Mouse (Mus musculus) T-helper 1 cell (primary cell): ENCODE measurements at regions not wholly inside any gene's neighbourhood (a gene's known extent, or its start where the extent isn't known, plus 50 kb on each side); places are given as distances from the start of the nearest gene placed in this dataset.

Source experiments
- in situ Hi-C: fragments of 300-600 bp; cut with MboI, MseI; formaldehyde crosslinking; loops from one replicate; pipeline ENCODE4 v1.15.1; 2025; ENCODE audit warnings: high pct_unique_total_duplicates

- in situ Hi-C loops: no loop called here
Observed at GRCm38 (mm10) chr12:77952492-77952891, 241.6 kb upstream of the Gm6657 start.

DNA sequence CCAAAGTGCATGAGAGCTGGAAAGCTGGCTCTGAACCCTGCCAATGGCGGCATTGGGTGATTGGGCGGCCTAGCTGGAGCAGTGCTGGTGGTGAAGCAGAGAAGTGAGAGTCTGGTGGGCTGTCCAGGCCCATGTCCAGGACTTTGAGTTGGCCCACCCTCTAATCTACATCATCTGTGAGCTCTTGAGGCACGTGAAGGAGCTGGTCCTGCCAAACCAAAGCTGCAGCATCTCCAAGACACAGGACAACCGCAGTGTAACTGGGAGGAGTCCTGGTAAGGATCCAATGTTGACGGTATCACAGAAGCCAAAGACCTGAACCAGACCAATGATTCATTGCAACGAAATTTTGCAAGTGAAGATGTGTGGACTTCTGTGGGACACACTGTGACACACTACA is 231.4 kb upstream of the Gm6657 start:
- in situ Hi-C loops: no loop called here

DNA sequence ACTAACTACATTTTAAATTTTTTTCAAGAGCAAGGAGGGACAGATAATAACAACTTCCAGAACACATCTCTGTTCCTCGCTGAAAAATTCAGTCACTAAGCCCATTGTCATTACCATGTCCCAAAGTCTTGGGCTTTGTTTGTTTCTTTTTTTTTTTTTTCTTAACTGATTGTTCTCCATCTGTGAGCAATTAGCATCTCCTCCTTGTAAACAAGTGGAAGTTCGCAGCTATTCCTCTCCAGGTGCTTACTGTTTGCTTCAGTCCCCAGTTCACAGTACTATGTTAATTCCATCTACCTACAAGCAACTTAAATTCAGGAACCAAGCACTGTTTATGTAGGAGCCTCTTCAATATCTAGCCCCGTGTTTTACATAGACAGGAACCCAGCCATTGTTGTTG is 225.5 kb upstream of the Gm6657 start:
- in situ Hi-C loops: no loop called here

DNA sequence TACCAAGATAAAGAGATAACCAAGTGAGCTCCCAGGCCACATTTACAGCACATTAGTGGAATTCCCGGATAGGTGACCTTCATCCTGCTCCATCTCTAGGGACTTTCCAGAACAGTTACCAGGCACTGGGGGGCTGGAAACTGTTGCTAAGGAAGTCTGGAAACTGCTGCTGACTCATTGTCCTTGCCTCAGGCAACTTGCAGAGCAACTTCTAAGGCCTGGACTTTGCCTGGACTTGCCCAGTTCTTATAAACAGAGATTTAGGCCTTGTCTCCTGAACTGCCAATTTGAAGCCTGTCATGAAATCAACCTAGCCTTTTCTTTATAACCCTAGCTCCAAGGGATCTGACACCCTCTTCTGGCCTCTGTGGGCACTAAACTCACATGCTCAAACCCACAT is 224.0 kb upstream of the Gm6657 start:
- in situ Hi-C loops: no loop called here

DNA sequence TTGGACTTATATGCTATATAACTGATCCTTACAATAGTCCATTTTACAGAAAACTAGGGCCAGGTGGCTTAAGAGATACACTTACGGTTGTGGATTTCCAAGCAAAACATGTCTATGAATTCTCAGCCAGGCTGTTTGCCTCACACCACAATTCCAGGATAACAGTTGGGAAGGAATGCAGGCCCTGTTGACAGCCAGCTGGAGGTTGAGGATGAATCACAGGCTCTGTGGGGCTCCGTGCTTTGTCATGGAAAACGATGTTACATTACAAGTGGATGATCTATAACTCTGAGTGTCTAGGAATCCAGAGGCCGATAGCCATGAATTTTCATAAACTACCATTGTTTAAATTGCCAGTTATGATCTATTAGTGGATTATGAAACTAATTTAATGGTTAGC is 221.9 kb upstream of the Gm6657 start:
- in situ Hi-C loops: no loop called here

DNA sequence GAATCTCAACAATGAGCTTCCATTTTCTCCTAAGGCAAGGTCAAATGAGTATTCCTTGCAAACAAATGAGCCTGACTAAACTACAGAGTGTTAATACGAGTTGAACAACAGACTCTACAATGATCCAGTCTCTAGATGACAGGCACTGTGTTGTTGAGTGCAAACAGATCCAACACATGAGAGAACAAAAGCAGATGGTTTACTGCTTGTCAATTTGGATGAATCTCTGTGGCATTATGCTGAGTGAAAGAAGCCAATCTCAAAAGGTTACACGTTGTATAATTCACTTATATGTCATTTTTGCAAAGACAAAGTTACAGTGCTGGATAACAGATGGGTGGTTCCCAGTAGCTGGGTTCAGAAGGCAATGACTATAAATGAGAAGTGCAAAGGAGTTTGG is 217.1 kb upstream of the Gm6657 start:
- in situ Hi-C loops: no loop called here

DNA sequence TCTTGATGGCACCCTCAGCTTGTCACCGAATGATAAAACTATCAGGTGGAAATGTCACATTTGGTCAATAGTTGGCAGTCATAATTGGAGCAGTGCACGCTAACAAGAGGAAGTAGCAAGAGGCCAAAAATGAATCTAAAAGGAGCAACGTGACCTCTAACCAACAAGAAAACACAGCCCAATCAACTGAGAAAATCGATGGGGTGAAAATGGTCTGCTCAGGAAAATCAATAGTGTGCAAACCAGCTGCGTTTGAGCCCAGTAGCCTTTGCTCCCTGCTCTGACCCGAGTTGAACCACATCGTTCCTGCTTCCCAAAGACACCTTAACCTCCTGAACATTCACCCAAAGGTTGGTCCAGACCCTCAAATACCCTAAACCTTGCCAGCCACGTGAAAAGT is 207.3 kb upstream of the Gm6657 start:
- in situ Hi-C loops: no loop called here

DNA sequence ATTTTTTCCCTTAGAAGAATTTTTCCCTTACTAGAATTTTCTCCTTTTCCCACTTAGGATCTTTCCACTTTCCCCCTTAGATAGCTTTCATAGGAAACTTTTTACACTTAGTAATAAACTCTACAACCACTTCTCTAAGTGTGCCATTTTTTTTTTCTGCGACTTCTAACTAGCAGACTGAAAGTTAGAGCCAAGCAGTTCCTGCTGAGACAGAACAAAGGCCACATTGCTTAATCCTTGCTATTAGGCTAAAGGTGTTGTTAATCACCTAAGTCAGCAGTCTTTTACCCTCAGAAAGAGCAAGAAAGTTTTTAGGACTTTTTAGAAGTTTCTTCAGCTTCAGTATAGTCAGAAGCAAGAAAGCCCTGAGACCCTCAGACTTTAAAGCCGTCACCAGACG is 204.3 kb upstream of the Gm6657 start:
- in situ Hi-C loops: no loop called here

DNA sequence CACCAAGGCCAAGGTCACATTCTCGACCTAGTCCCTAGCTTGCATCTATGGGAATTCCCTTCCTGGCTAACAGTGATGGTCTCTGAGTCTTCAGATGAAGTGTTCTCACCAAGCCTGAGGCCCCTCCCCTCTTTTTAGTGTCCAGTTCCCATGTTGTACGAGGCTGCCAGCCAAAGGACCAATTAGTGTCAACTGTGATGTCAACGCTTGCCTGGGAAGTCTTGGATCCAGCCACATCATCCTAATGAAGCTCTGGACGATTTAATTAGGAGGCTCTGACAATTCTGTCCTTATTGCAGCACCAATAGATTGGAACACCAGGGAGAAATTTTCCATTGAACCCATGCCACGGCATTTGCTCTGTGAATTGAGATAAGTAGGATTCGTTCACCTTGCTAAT is 202.4 kb upstream of the Gm6657 start:
- in situ Hi-C loops: no loop called here

- in situ Hi-C loops: no loop called here
Observed at GRCm38 (mm10) chr12:77994176-77994575, 199.9 kb upstream of the Gm6657 start.

DNA sequence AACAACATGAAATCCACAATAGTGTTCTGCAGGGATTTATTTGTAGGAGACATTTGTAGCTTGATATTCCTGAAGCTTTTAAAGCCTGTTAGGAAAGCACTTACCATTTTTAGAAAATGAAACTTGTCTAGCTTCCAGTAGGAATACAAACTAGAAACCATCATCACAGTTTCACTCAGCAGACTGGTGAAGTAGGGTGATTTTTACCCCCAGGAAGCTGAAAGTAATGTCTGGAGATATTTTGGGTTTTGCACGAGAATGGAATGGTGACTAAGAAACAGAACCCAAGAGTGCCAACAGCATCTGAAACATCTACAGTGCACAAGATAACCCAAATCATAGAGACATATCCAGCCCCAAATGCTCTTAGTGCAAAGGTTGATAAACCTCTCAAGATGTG is 196.1 kb upstream of the Gm6657 start:
- in situ Hi-C loops: no loop called here

GRCm38 (mm10) chr12:78000401-78000800 is 193.6 kb upstream of the Gm6657 start:
- in situ Hi-C loops: no loop called here

- in situ Hi-C loops: no loop called here
Observed at GRCm38 (mm10) chr12:78001846-78002245, 192.2 kb upstream of the Gm6657 start.

- in situ Hi-C loops: no loop called here
Observed at GRCm38 (mm10) chr12:78033766-78034165, 160.3 kb upstream of the Gm6657 start.

DNA sequence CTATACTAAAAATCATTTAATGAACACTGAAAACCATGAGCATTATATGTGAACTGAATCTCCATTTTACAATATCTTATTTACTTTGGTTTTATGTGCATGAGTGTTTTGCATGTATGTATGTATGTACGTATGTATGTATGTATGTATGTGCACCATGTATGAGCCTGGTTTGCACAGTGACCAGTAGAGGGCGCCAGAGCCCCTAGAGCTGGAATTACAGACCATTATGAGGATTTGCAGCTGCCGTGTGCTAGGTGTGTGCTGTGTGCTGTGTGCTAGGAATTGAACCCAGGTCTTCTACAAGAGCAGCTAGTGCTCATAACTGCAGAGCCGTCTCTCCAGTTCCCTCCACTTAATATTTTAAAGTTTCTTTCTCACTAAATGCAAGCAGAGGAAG is 147.5 kb upstream of the Gm6657 start:
- in situ Hi-C loops: no loop called here

GRCm38 (mm10) chr12:78055956-78056355 is 138.1 kb upstream of the Gm6657 start:
- in situ Hi-C loops: no loop called here

- in situ Hi-C loops: no loop called here
Observed at GRCm38 (mm10) chr12:78057166-78057565, 136.9 kb upstream of the Gm6657 start.

DNA sequence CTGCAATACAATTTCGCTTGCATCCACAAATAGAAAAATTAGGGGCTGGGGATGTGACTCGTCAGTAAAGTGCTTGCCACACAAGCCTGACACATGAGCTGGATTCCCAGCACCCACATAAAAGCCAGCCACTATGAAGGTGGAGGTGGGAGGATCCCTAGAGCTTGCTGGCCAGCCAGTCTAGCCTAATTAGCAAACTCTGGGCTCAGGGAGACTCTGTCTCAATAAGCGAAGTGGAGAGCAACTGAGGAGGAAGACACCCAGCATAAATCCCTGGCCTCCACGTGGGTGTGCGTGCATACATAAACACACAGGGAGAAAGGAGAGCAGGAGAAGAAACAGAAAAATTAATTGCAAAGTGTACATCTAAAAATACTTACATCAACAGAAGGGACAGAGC is 134.1 kb upstream of the Gm6657 start:
- in situ Hi-C loops: loop anchor here (10.0 kb wide), 1 partner anchor 205 kb away; no protein-coding TSS in a partner anchor

DNA sequence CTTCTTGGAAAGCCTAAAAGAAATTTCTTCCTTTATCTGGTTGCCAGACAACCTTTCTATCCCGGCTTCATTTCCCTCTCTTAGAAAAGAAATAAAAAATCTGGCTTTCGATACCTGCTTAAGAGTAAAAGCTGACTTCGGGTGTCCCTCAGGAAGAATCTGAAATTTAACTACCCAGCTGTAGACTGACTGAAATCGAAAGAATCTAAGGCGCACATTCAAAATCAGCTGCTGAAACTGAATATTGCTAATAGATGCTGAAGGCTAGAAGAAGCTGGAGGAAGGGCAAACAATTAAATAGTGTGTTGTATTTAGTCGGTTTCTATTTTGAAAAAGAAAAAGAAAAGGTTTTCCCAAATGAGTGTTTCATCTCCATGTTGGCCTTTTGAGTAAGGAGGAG is 128.0 kb upstream of the Gm6657 start:
- in situ Hi-C loops: loop anchor here (10.0 kb wide), 1 partner anchor 199 kb away; no protein-coding TSS in a partner anchor

DNA sequence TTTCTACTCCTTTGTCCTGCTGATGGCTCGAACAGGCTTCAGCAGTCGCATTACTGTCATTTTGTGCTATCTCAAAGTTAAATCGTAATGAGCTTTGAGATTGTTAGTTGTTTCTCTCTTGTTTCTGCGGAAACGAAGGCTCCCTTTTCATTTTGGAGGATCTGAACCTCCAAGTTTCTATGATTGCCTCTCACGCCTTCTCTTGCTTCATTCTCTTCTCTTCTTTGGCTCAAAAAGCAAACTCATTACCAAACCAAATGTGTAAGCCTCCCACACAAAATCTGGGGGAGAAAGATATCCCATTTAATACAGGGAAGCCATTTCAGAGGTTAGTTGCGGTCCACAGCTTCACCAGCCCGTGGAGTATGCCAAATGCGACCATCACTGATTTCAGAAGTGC is 121.1 kb upstream of the Gm6657 start:
- in situ Hi-C loops: no loop called here

DNA sequence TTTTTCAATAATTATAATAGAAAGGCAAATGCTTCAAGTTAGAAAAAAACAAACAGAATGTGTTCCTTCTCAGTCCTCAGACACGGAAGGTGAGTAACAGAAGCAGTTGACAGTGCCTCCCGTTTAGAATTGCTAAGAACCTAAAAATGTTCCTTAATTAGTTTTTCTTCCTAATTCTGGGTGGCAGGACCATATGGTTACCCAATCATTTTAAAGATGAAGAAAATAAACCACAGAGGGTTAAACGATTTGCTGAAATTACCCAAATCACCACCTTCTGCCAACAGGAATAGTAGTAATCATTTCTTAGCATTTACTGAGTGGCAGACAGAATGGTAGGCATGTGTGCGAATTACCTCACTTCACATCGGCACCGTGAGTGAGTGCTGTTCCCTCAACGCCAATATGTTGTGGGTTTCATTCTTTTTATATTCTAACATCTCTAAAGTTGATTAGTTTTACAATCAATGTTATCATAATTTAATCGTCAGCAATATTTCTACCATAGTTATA is 119.7 kb upstream of the Gm6657 start:
- in situ Hi-C loops: no loop called here

- in situ Hi-C loops: loop anchor here (25.0 kb wide), 1 partner anchor 1090 kb away; no protein-coding TSS in a partner anchor
Observed at GRCm38 (mm10) chr12:78077285-78077684, 116.8 kb upstream of the Gm6657 start.

DNA sequence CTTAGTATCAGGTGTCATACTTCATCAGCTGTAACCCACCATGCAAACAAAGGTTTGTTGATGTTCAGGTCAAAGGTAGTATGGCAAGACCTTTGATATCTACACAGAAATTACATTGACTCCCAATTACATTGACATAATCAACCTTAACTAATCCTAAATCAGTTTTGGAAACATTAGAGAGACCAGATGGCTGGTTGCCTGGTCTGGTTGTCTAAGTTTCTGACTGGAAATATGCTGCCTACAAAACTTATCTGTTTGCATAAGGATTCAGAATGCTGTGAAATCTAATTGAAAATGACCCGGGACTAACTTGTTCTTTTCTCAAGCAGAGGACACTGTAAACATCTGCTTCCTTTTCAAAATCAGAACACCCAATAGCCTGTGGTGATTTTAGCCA is 111.9 kb upstream of the Gm6657 start:
- in situ Hi-C loops: loop anchor here (25.0 kb wide), 1 partner anchor 1095 kb away; no protein-coding TSS in a partner anchor

GRCm38 (mm10) chr12:78086016-78086415 is 108.0 kb upstream of the Gm6657 start:
- in situ Hi-C loops: loop anchor here (25.0 kb wide), 1 partner anchor 1099 kb away; no protein-coding TSS in a partner anchor
